Mouse (Mus musculus) hindbrain, embryonic 11.5 days (tissue): ENCODE data around the gene Serp2. TPM values are rescaled to one million over a fixed set of nuclear protein-coding genes. Genes with fewer than 3 reads are reported as not detected.

Experiments used
- ATAC-seq: fragments of 200-750 bp; cut with Nextera tagmentation; 2 replicates; pipeline ENCODE4 v1.8.0; 2017; ENCODE audit warnings: mild to moderate bottlenecking, moderate TSS enrichment, moderate library complexity; ENCODE audit not compliant: low FRiP score
- DNase-seq: peaks from one replicate; pipeline ENCODE4 v3.0.0-alpha.2; 2015; ENCODE audit warnings: low spot score
- H3K27ac ChIP-seq: fragments of 300-500 bp; sonication (generic); 2 replicates; pipeline ENCODE4 v1.5.1; 2014; ENCODE audit warnings: mild to moderate bottlenecking, low read depth, low read length
- H3K27me3 ChIP-seq: fragments of 300-500 bp; sonication (generic); 2 replicates; pipeline ENCODE4 v1.6.1; 2014; ENCODE audit warnings: mild to moderate bottlenecking, low read length, moderate library complexity, mixed read lengths; ENCODE audit not compliant: control insufficient read depth, insufficient read depth
- H3K36me3 ChIP-seq: fragments of 300-500 bp; sonication (generic); 2 replicates; pipeline ENCODE4 v1.6.1; 2014; ENCODE audit warnings: mild to moderate bottlenecking, low read length, moderate library complexity, mixed read lengths; ENCODE audit not compliant: control insufficient read depth, insufficient read depth
- H3K4me1 ChIP-seq: fragments of 300-500 bp; sonication (generic); replicated peaks from 2 replicates; pipeline ENCODE4 v1.6.1; 2014; ENCODE audit warnings: low read length, mixed read lengths; ENCODE audit not compliant: control insufficient read depth, insufficient read depth
- H3K4me2 ChIP-seq: fragments of 300-500 bp; sonication (generic); replicated peaks from 2 replicates; pipeline ENCODE4 v1.6.1; 2014; ENCODE audit warnings: mild to moderate bottlenecking, low read depth, low read length
- H3K4me3 ChIP-seq: fragments of 300-500 bp; sonication (generic); 2 replicates; pipeline ENCODE4 v1.5.1; 2014; ENCODE audit warnings: low read depth, low read length
- H3K9ac ChIP-seq: fragments of 300-500 bp; sonication (generic); 2 replicates; pipeline ENCODE4 v1.6.1; 2014; ENCODE audit warnings: low read depth, low read length
- H3K9me3 ChIP-seq: fragments of 300-500 bp; sonication (generic); 2 replicates; pipeline ENCODE4 v1.6.1; 2016; ENCODE audit warnings: low read length; ENCODE audit not compliant: control insufficient read depth
- WGBS: fragments of 180-500 bp; shearing (Covaris S2); extraction: QIAGEN DNeasy Blood & Tissue Kit; methylation state at CpG from one replicate; pipeline ENCODE4 v1.1.7; 2014; 5-methylcytosine and 5-hydroxymethylcytosine counted together
- polyA plus RNA-seq: library from polyadenylated mRNA; unstranded; fragments of >200 nt; fragmentation: Nextera tagmentation; extraction: Ambion mirVana; gene quantifications from 2 replicates; pipeline ENCODE4 v1.2.1, GENCODE M21; 2014

The Serp2 gene
- polyA plus RNA-seq, 1 experiment from 2014 or later, result 46.1 TPM

- Histone ChIP-seq H3K36me3 (no peaks in the 10 kb centered on the region), H3K4me2 (no peak overlapping the region), H3K9me3 (no peaks in the 10 kb centered on the region), H3K9ac (no peak overlapping the region), H3K4me1 (no peaks in the 10 kb centered on the region), H3K4me3 (no peak overlapping the region), H3K27me3 (no peaks in the 10 kb centered on the region), H3K27ac (no peak overlapping the region)
- DNase-seq (no peak), ATAC-seq (no peak)
- 84% methylated on average over 6 of the region's 6 CpGs for WGBS
Observed at GRCm38 (mm10) chr14:76526467-76526866, 30.2 kb downstream of the Serp2 start.

GRCm38 (mm10) chr14:76523344-76523743 is 33.3 kb downstream of the Serp2 start:
- no peak overlapping the region for H3K9ac ChIP-seq
- H3K4me3 ChIP-seq, result no peak overlapping the region
- DNase-seq, result no peak
- ATAC-seq, result no peak
- H3K27me3 ChIP-seq, result no peaks in the 10 kb centered on the region
- 82% methylated on average over 1 of the region's 1 CpGs for WGBS
- no peak overlapping the region for H3K4me2 ChIP-seq
- no peak overlapping the region for H3K27ac ChIP-seq
- H3K36me3 ChIP-seq, result no peaks in the 10 kb centered on the region
- no peaks in the 10 kb centered on the region for H3K4me1 ChIP-seq
- H3K9me3 ChIP-seq, result no peaks in the 10 kb centered on the region

GRCm38 (mm10) chr14:76521308-76521707 is 35.4 kb downstream of the Serp2 start:
- H3K9ac ChIP-seq, result no peak overlapping the region
- H3K4me2 ChIP-seq, result no peak overlapping the region
- WGBS, result 94% methylated on average over 3 of the region's 3 CpGs
- H3K4me1 ChIP-seq, result no peaks in the 10 kb centered on the region
- DNase-seq, result no peak
- no peaks in the 10 kb centered on the region for H3K27me3 ChIP-seq
- no peaks in the 10 kb centered on the region for H3K36me3 ChIP-seq
- no peaks in the 10 kb centered on the region for H3K9me3 ChIP-seq
- no peak for ATAC-seq
- H3K27ac ChIP-seq, result no peak overlapping the region
- no peak overlapping the region for H3K4me3 ChIP-seq

DNA sequence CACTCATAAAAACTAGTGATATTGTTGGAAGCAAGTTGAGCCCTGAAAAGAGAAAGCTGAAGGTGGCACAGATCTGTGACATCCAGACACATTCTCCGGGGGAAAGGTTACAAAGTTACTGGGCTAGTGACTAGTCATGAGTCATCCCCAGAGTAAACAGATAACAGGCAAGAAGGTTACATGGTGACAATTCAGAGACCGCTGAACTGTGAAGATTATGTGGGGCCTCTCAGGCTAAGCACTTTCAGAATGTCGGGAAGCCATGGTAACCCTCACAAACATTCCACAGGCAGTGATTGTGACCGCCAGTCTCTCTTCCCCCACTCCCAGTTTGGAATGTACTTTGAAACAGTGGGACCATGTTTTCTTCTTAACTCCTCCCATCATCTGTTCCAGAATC is 36.1 kb downstream of the Serp2 start:
- DNase-seq (no peak), ATAC-seq (no peak)
- Histone ChIP-seq H3K9ac (no peak overlapping the region), H3K27me3 (no peaks in the 10 kb centered on the region), H3K36me3 (no peaks in the 10 kb centered on the region), H3K9me3 (no peaks in the 10 kb centered on the region), H3K4me1 (no peaks in the 10 kb centered on the region), H3K27ac (no peak overlapping the region), H3K4me2 (no peak overlapping the region), H3K4me3 (no peak overlapping the region)
- WGBS, result 53% methylated on average over 4 of the region's 4 CpGs

DNA sequence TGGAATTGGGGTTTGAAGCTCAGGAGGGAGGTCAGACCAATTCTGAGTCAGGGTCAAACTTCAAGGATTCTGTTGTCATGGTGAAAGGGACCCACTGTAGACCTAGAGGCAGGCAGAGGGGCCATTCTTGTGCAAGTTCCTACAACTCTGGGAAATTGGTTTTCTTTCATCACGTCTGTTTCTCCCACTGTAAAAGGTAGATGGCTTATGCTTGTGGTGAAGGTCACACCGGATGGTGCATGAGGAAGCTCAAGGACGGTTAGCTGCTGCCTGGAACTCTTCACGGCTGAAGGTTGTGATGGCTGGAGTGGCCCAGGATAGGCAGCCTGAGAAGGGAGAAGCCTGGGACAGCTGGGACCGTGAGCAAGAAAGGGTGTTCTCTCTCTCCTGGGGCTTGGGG is 38.5 kb downstream of the Serp2 start:
- Histone ChIP-seq H3K27me3 (no peaks in the 10 kb centered on the region), H3K4me2 (no peak overlapping the region), H3K9me3 (no peaks in the 10 kb centered on the region), H3K36me3 (no peaks in the 10 kb centered on the region), H3K4me3 (no peak overlapping the region), H3K27ac (no peak overlapping the region), H3K4me1 (0 out of 2 replicates have a peak, but pooled peaks cover 7% of the 10 kb centered on the region), H3K9ac (no peak overlapping the region)
- DNase-seq, result no peak
- 88% methylated on average over 5 of the region's 5 CpGs for WGBS
- no peak for ATAC-seq

GRCm38 (mm10) chr14:76515620-76516019 is 41.1 kb downstream of the Serp2 start:
- Histone ChIP-seq H3K36me3 (no peaks in the 10 kb centered on the region), H3K4me3 (no peak overlapping the region), H3K4me2 (no peak overlapping the region), H3K9me3 (no peaks in the 10 kb centered on the region), H3K4me1 (0 out of 2 replicates have a peak, but pooled peaks cover 7% of the 10 kb centered on the region), H3K27me3 (no peaks in the 10 kb centered on the region), H3K27ac (no peak overlapping the region), H3K9ac (no peak overlapping the region)
- ATAC-seq (no peak), DNase-seq (no peak)
- 77% methylated on average over 7 of the region's 7 CpGs for WGBS

DNA sequence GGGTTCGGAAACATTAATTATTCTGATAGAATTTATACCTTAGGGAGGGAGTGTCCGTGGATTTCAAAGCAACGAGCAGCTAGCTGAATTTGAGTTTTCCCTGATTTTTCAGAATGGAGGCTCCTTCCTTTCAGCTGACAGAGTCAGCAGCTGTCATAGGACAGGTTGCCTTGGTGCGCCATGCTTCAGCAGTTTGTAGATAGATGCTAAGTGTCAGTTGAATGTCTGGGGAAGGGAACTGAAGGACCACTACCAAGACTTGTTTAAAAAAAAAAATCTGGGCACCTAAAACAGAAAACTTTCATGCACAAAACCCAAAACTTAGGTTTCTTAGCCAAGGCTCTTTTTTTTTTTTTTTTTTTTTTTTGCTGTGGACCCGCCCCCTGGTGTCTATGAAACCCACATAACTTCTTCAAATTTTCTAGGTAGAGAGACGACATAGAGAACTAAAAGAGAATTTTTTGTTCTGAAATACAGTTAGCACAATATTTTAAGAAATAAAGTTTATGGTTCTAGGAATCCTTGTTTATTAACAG is 42.6 kb downstream of the Serp2 start:
- DNase-seq (no peak), ATAC-seq (no peak)
- H3K4me1 ChIP-seq, result 0 out of 2 replicates have a peak, but pooled peaks cover 7% of the 10 kb centered on the region
- no peak overlapping the region for H3K4me3 ChIP-seq
- no peak overlapping the region for H3K9ac ChIP-seq
- 43% methylated on average over 6 of the region's 6 CpGs for WGBS
- H3K9me3 ChIP-seq, result no peaks in the 10 kb centered on the region
- no peak overlapping the region for H3K4me2 ChIP-seq
- no peak overlapping the region for H3K27ac ChIP-seq
- H3K36me3 ChIP-seq, result no peaks in the 10 kb centered on the region
- no peaks in the 10 kb centered on the region for H3K27me3 ChIP-seq

- H3K4me1 ChIP-seq, result 0 out of 2 replicates have a peak, but pooled peaks cover 7% of the 10 kb centered on the region
- no peak overlapping the region for H3K4me2 ChIP-seq
- WGBS, result 24% methylated on average over 11 of the region's 11 CpGs
- H3K4me3 ChIP-seq, result no peak overlapping the region
- ATAC-seq (peak; percentile 61; the same call in 1 of the 2 replicates), DNase-seq (peak; percentile 60)
- 0 out of 2 replicates have a peak overlapping the region, but pooled peaks have one; percentile 11 for H3K9ac ChIP-seq
- H3K27me3 ChIP-seq, result no peaks in the 10 kb centered on the region
- no peaks in the 10 kb centered on the region for H3K36me3 ChIP-seq
- H3K27ac ChIP-seq, result peak overlapping the region; percentile 7; the same call in 1 of the 2 replicates
- no peaks in the 10 kb centered on the region for H3K9me3 ChIP-seq
Observed at GRCm38 (mm10) chr14:76513395-76514049, 43.2 kb downstream of the Serp2 start.

- WGBS, result 87% methylated on average over 7 of the region's 7 CpGs
- Histone ChIP-seq H3K36me3 (0 out of 2 replicates have a peak, but pooled peaks cover 5% of the 10 kb centered on the region), H3K4me3 (no peak overlapping the region), H3K27me3 (no peaks in the 10 kb centered on the region), H3K9ac (no peak overlapping the region), H3K27ac (no peak overlapping the region), H3K4me2 (no peak overlapping the region), H3K4me1 (0 out of 2 replicates have a peak, but pooled peaks cover 7% of the 10 kb centered on the region), H3K9me3 (no peaks in the 10 kb centered on the region)
- ATAC-seq (no peak), DNase-seq (no peak)
Observed at GRCm38 (mm10) chr14:76511971-76512370, 44.7 kb downstream of the Serp2 start.
